Mouse (Mus musculus) heart, embryonic 11.5 days (tissue): Measurements from ENCODE around the gene Trpv5. TPM values are rescaled to one million over a fixed set of nuclear protein-coding genes. Genes with fewer than 3 reads are reported as not detected.

Experiments used
- ATAC-seq: fragments of 200-750 bp; cut with Nextera tagmentation; replicated peaks from 2 replicates; pipeline ENCODE4 v1.8.0; 2017; ENCODE audit warnings: moderate library complexity; ENCODE audit not compliant: insufficient number of reproducible peaks, low FRiP score, low TSS enrichment
- H3K27ac ChIP-seq: fragments of 300-500 bp; sonication (generic); 2 replicates; pipeline ENCODE4 v1.5.1; 2014; ENCODE audit warnings: mild to moderate bottlenecking, low read depth, low read length
- H3K27me3 ChIP-seq: fragments of 300-500 bp; sonication (generic); 2 replicates; pipeline ENCODE4 v1.6.1; 2014; ENCODE audit warnings: mild to moderate bottlenecking, low read length, mixed read lengths; ENCODE audit not compliant: control insufficient read depth, insufficient read depth
- H3K36me3 ChIP-seq: fragments of 300-500 bp; sonication (generic); 2 replicates; pipeline ENCODE4 v1.6.1; 2014; ENCODE audit warnings: mild to moderate bottlenecking, low read length, moderate library complexity, mixed read lengths; ENCODE audit not compliant: control insufficient read depth, insufficient read depth
- H3K4me1 ChIP-seq: fragments of 300-500 bp; sonication (generic); 2 replicates; pipeline ENCODE4 v1.6.1; 2014; ENCODE audit warnings: low read length; ENCODE audit not compliant: control insufficient read depth, insufficient read depth
- H3K4me2 ChIP-seq: fragments of 300-500 bp; sonication (generic); 2 replicates; pipeline ENCODE4 v1.6.1; 2014; ENCODE audit warnings: mild to moderate bottlenecking, moderate library complexity
- H3K4me3 ChIP-seq: fragments of 300-500 bp; sonication (generic); 2 replicates; pipeline ENCODE4 v1.5.1; 2014; ENCODE audit warnings: low read depth, low read length
- H3K9ac ChIP-seq: fragments of 300-500 bp; sonication (generic); 2 replicates; pipeline ENCODE4 v1.6.1; 2014; ENCODE audit warnings: mild to moderate bottlenecking, low read depth, low read length, moderate library complexity
- H3K9me3 ChIP-seq: fragments of 300-500 bp; sonication (generic); replicated peaks from 2 replicates; pipeline ENCODE4 v1.6.1; 2016; ENCODE audit warnings: low read length; ENCODE audit not compliant: control insufficient read depth
- WGBS: fragments of 180-500 bp; shearing (Covaris S2); extraction: QIAGEN DNeasy Blood & Tissue Kit; methylation state at CpG from one replicate; pipeline ENCODE4 v1.1.7; 2014; ENCODE audit not compliant: insufficient replicate concordance; 5-methylcytosine and 5-hydroxymethylcytosine counted together
- polyA plus RNA-seq: library from polyadenylated mRNA; unstranded; fragments of >200 nt; fragmentation: Nextera tagmentation; extraction: Ambion mirVana; gene quantifications from 2 replicates; pipeline ENCODE4 v1.2.1, GENCODE M21; 2014

Gene Trpv5
- not detected in 2 replicates for polyA plus RNA-seq

GRCm38 (mm10) chr6:41680669-41681068 lies at the start of gene Trpv5:
TSS of gene Trpv5 (minus strand) at chr6:41680769.
- no peak within 1 kb of the TSS for H3K9ac ChIP-seq
- H3K4me3 ChIP-seq, result no peak within 1 kb of the TSS
- H3K9me3 ChIP-seq, result no peaks in the 10 kb centered on the region
- no peak for ATAC-seq
- 64% methylated on average over 1 of the region's 1 CpGs for WGBS
- H3K36me3 ChIP-seq, result no peaks in the 10 kb centered on the region
- H3K27ac ChIP-seq, result no peak within 1 kb of the TSS
- H3K4me1 ChIP-seq, result no peaks in the 10 kb centered on the region
- no peak within 1 kb of the TSS for H3K4me2 ChIP-seq
- no peaks in the 10 kb centered on the region for H3K27me3 ChIP-seq

- no peak overlapping the region for H3K4me3 ChIP-seq
- ATAC-seq, result no peak
- no peaks in the 10 kb centered on the region for H3K27me3 ChIP-seq
- no peak overlapping the region for H3K9ac ChIP-seq
- no peak overlapping the region for H3K4me2 ChIP-seq
- no peaks in the 10 kb centered on the region for H3K36me3 ChIP-seq
- H3K9me3 ChIP-seq, result no peaks in the 10 kb centered on the region
- 81% methylated on average over 1 of the region's 1 CpGs for WGBS
- H3K4me1 ChIP-seq, result no peaks in the 10 kb centered on the region
- H3K27ac ChIP-seq, result no peak overlapping the region
Measured at GRCm38 (mm10) chr6:41727989-41728609, 47.5 kb upstream of the Trpv5 start.

DNA sequence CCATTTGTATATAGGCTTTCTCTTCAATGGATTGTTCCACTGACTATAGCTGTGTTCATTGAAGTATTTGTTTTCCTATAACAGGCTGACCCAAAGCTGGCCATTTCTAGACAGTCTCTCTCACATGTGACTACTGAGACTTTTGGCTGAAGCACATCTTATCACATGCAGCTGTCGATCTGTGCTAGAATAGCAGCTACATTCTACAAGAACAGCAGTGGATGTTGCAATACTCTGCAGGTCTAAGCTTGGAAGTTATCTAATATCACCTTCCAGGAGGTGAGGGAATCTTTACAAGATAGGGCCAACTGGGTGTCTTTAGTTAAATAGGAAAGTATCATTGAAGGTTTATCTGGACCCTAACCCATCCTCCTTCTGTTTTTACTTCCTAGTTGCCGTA lies 40.9 kb upstream of the Trpv5 start:
- H3K4me2 ChIP-seq, result no peak overlapping the region
- H3K27ac ChIP-seq, result no peak overlapping the region
- no peaks in the 10 kb centered on the region for H3K36me3 ChIP-seq
- no peaks in the 10 kb centered on the region for H3K27me3 ChIP-seq
- 68% methylated on average over 2 of the region's 2 CpGs for WGBS
- no peaks in the 10 kb centered on the region for H3K9me3 ChIP-seq
- no peak overlapping the region for H3K9ac ChIP-seq
- no peaks in the 10 kb centered on the region for H3K4me1 ChIP-seq
- H3K4me3 ChIP-seq, result no peak overlapping the region
- no peak for ATAC-seq

DNA sequence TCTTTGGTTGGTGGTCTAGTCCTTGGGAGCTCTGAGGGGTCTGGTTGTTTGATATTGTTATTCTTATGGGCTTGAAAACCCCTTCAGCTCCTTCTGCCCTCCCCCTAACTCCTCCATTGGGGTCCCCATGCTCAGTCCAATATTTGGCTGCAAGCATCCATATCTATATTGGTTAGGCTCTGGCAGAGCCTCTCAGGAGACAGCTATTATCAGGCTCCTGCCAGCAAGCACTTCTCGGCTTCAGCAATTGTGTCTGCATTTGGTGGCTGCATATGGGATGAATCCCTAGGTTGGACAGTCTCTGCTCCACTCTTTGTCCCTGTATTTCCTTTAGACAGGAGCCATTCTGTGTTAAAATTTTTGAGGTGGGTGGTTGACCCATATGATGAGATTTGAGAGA lies 29.7 kb upstream of the Trpv5 start:
- Histone ChIP-seq H3K27me3 (no peaks in the 10 kb centered on the region), H3K36me3 (no peaks in the 10 kb centered on the region), H3K27ac (no peak overlapping the region), H3K4me2 (no peak overlapping the region), H3K9ac (no peak overlapping the region), H3K4me3 (no peak overlapping the region), H3K9me3 (no peaks in the 10 kb centered on the region), H3K4me1 (no peaks in the 10 kb centered on the region)
- 50% methylated on average over 1 of the region's 1 CpGs for WGBS
- no peak for ATAC-seq

DNA sequence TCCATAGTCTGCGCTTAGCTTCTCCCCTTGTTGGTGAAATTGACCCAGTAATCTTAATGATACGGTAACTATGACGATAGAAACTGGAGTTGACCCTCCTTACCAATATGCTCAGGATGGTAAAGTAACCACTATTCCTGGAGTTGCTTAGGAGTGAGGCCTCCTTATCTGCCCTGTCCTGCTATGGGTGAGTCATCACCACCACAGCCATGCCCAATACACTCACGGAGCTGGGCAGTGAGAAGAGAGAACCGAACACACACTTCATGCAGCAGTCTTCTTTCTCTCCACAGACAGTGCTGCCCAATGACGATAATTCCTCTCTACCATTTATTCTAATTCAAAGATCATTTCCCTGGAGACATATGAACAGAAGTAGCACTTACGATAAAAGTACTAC lies 25.7 kb upstream of the Trpv5 start:
- no peak overlapping the region for H3K9ac ChIP-seq
- H3K36me3 ChIP-seq, result no peaks in the 10 kb centered on the region
- no peaks in the 10 kb centered on the region for H3K27me3 ChIP-seq
- peak overlapping the region; percentile 59; the same call in 1 of the 2 replicates for H3K27ac ChIP-seq
- H3K9me3 ChIP-seq, result no peaks in the 10 kb centered on the region
- WGBS, result 73% methylated on average over 7 of the region's 7 CpGs
- no peak overlapping the region for H3K4me2 ChIP-seq
- no peak overlapping the region for H3K4me3 ChIP-seq
- peak; percentile 86 for ATAC-seq
- no peaks in the 10 kb centered on the region for H3K4me1 ChIP-seq

GRCm38 (mm10) chr6:41704123-41704522 lies 23.6 kb upstream of the Trpv5 start, which contains the start of gene Kel:
TSS of gene Kel (minus strand) at chr6:41704339.
- peak within 1 kb of the TSS; percentile 41 for H3K4me2 ChIP-seq
- peak within 1 kb of the TSS; percentile 40 for H3K4me3 ChIP-seq
- H3K27ac ChIP-seq, result peak within 1 kb of the TSS; percentile 77
- no peaks in the 10 kb centered on the region for H3K4me1 ChIP-seq
- no peaks in the 10 kb centered on the region for H3K36me3 ChIP-seq
- no peaks in the 10 kb centered on the region for H3K9me3 ChIP-seq
- WGBS, result 11% methylated on average over 1 of the region's 1 CpGs
- peak; percentile 87 for ATAC-seq
- peak within 1 kb of the TSS; percentile 63 for H3K9ac ChIP-seq
- no peaks in the 10 kb centered on the region for H3K27me3 ChIP-seq

DNA sequence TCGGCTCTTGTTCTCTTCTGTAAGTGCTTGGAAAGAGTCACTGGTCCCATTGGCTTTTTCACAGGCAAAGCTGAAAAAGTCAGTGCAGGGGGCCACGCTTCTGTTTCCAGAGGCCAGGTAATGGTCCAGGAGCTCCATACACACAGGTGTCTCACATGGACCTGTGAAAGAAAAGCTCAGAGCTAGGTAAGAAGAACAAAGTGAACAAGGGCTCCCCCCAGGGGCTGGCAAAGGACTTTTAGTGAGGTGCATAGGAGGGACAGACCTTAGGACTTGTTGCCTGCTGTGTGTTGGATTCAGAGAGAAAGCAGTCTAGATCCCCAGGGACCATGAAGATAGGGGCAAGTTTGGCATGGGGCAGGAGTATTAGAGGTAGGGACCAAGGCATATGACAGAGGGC lies 22.4 kb upstream of the Trpv5 start:
- Histone ChIP-seq H3K4me2 (peak overlapping the region; percentile 24; the same call in 1 of the 2 replicates), H3K27me3 (no peaks in the 10 kb centered on the region), H3K9me3 (no peaks in the 10 kb centered on the region), H3K27ac (peak overlapping the region; percentile 77; the same call in 1 of the 2 replicates), H3K9ac (peak overlapping the region; percentile 63; the same call in 1 of the 2 replicates), H3K36me3 (no peaks in the 10 kb centered on the region), H3K4me1 (no peaks in the 10 kb centered on the region), H3K4me3 (peak overlapping the region; percentile 40)
- 73% methylated on average over 2 of the region's 2 CpGs for WGBS
- peak; percentile 71 for ATAC-seq

GRCm38 (mm10) chr6:41701245-41701644 lies 20.7 kb upstream of the Trpv5 start:
- Histone ChIP-seq H3K27me3 (no peaks in the 10 kb centered on the region), H3K4me1 (no peaks in the 10 kb centered on the region), H3K4me2 (no peak overlapping the region), H3K9ac (peak overlapping the region; percentile 46; the same call in 1 of the 2 replicates), H3K27ac (no peak overlapping the region), H3K36me3 (no peaks in the 10 kb centered on the region), H3K4me3 (peak overlapping the region; percentile 40), H3K9me3 (no peaks in the 10 kb centered on the region)
- WGBS, result 43% methylated on average over 1 of the region's 1 CpGs
- no peak for ATAC-seq

DNA sequence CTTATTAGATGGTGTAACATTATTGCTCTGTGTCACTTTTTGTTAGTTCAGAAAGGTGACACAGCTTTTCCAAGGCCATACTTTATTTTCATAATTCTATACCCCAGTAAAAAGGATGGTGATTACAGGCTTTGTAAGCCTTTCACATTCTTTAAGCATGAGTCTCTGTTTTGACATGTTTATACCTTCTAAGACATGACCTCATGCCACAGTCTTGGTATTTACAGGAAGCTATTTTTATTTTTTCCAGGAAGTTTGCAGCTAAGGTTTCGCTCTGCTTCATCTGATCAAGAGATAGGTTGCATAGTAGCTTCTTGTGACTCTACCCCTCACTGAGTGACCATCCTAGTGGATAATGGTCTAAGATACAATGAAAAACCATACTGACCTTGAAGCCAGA lies 13.8 kb upstream of the Trpv5 start:
- ATAC-seq, result no peak
- Histone ChIP-seq H3K4me3 (no peak overlapping the region), H3K27ac (no peak overlapping the region), H3K27me3 (no peaks in the 10 kb centered on the region), H3K36me3 (no peaks in the 10 kb centered on the region), H3K9ac (no peak overlapping the region), H3K9me3 (no peaks in the 10 kb centered on the region), H3K4me2 (no peak overlapping the region), H3K4me1 (no peaks in the 10 kb centered on the region)
- WGBS, result 74% methylated on average over 1 of the region's 1 CpGs
